Mouse (Mus musculus) large intestine, adult 2 months (tissue): ENCODE data around the gene Ntrk3. TPM values are rescaled to one million over a fixed set of nuclear protein-coding genes. Genes with fewer than 3 reads are reported as not detected.

Source experiments
- DNase-seq: peaks from one replicate; pipeline ENCODE4 v3.0.0-alpha.2; 2012; ENCODE audit warnings: low read depth, low spot score
- WGBS: fragments of 180-500 bp; shearing (Covaris S2); methylation state at CpG from one replicate; pipeline ENCODE4 v1.1.7; 2018; 5-methylcytosine and 5-hydroxymethylcytosine counted together
- polyA plus RNA-seq: library from polyadenylated mRNA; depleted of rRNA; stranded (reverse); fragments of >200 nt; gene quantifications from 2 replicates; pipeline ENCODE4 v1.2.3, GENCODE M21; 2012

The Ntrk3 gene
- polyA plus RNA-seq, 1 experiment = 1.0 TPM

GRCm38 (mm10) chr7:78400219-78400618 is 337.6 kb downstream of the Ntrk3 start:
- WGBS = 78% methylated on average over 4 of the region's 4 CpGs
- DNase-seq = no peak

DNA sequence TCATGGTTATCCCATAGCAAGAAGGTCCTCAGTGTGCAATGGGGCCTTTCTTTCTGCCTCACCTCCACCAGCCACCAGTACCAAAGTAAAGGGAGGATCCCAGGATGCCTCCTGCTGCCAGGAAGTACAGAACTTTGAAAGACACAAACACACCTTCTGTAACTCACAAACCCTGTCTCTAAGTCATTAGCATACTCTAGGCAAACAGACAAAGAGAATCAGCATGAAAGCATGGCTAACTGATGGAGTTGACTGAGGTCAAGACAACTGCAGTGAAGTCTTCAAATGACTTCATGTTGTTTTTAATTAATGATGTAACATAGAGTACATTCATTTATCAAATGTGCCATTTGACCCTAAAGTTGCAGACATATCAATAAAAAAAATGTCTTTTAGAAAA is 339.4 kb downstream of the Ntrk3 start:
- DNase-seq = no peak

DNA sequence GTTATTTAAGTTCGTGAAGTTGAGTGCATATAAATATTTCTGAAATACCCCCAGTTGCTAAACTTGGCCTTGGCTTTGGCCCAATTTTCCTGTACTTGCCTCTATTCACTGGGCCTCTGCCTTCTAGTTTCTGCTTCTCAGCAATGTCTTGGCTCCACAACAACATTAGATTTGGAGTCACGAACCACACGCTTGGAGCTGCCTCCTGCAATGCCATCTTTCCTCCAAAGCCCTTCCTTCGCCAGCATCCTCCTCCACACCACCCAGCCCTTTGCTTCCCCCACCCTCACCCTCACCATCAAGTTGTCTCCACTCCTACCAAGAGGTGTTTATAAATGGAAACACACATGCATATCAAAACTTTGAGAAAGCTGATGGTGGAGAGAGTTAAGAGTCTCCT is 340.6 kb downstream of the Ntrk3 start:
- 66% methylated on average over 4 of the region's 4 CpGs for WGBS
- no peak for DNase-seq

GRCm38 (mm10) chr7:78390019-78390418 is 347.8 kb downstream of the Ntrk3 start:
- WGBS = 80% methylated on average over 3 of the region's 3 CpGs
- no peak for DNase-seq

- DNase-seq = no peak
- 80% methylated on average over 5 of the region's 5 CpGs for WGBS
Observed at GRCm38 (mm10) chr7:78388101-78388500, 349.7 kb downstream of the Ntrk3 start.

GRCm38 (mm10) chr7:78385971-78386370 is 351.8 kb downstream of the Ntrk3 start:
- no peak for DNase-seq
- 57% methylated on average over 1 of the region's 1 CpGs for WGBS

- DNase-seq = no peak
Observed at GRCm38 (mm10) chr7:78384111-78384510, 353.7 kb downstream of the Ntrk3 start.

DNA sequence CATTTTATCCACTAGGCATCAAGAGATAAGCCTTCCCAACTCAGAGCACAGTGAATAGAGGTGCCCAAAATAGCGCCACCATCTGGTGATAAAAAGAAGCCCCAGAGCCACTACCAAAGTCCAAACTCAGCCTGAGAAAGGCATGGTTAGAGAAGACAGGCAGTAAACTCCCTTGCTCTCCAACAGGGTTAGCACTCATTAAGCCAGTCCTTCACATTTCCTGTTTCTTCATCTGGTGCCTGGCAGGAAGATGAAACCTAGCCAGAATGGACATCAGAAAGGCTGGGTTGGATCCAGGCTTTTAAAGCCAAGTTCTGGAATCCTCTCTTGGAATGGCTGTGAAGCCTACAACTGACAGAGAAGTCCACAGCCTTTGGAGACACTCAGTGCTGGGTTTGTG is 355.7 kb downstream of the Ntrk3 start:
- no peak for DNase-seq
- WGBS = 13% methylated on average over 1 of the region's 1 CpGs

- 82% methylated on average over 5 of the region's 5 CpGs for WGBS
Observed at GRCm38 (mm10) chr7:78379784-78380183, 358.0 kb downstream of the Ntrk3 start.

GRCm38 (mm10) chr7:78378306-78378705 is 359.5 kb downstream of the Ntrk3 start:
- no peak for DNase-seq
- 84% methylated on average over 2 of the region's 2 CpGs for WGBS

More at GRCm38 (mm10) chr7:78379784-78380183, 358.0 kb downstream of the Ntrk3 start:
- DNase-seq = no peak

- 65% methylated on average over 4 of the region's 4 CpGs for WGBS
- no peak for DNase-seq
Observed at GRCm38 (mm10) chr7:78376875-78377274, 360.9 kb downstream of the Ntrk3 start.

DNA sequence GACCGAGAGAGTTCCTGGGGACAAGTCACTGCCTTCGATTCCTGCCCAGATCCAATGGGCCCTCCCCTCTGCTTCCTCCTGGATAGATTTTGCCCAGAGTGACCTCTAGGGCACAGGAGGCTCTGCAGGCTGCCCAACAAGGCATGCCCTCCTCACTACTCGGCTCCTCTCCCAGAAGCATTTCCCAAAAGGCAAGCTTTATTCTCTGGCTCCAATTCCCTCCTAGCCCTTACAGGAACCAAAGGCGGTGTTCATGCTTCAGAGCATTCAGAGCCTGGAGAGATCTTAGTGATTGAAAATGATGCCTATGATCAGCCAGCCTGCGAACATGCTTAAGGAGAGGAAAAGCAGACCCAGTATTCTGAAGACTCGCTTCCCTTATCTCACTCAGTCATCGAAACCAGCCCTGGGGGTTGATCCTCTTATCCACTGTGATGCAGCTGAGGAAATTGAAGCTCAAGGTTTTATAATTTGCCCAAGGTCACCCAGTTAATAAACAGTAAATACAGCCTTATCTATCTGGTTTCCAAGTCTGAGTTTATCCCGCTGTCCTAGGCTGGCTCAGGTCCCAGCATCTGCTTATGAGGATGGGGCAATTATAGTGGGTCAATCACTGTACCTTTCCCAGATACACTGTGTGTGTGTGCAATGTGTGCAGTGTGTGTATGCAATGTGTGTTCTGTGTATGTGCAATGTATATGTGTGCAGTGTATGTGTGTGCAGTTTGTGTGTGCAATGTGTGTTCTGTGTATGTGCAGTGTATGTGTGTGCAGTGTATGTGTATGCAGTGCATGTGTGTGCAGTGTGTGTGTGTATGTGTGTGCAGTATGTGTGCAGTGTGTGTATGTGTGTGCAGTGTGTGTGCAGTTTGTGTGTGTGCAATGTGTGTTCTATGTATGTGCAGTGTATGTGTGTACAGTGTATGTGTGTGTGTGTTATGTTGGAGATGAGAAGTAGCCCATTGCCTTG is 376.2 kb downstream of the Ntrk3 start:
- 67% methylated on average over 8 of the region's 8 CpGs for WGBS
- no peak for DNase-seq

GRCm38 (mm10) chr7:78347464-78347863 is 390.3 kb downstream of the Ntrk3 start:
- WGBS = 67% methylated on average over 5 of the region's 5 CpGs
- DNase-seq = no peak

DNA sequence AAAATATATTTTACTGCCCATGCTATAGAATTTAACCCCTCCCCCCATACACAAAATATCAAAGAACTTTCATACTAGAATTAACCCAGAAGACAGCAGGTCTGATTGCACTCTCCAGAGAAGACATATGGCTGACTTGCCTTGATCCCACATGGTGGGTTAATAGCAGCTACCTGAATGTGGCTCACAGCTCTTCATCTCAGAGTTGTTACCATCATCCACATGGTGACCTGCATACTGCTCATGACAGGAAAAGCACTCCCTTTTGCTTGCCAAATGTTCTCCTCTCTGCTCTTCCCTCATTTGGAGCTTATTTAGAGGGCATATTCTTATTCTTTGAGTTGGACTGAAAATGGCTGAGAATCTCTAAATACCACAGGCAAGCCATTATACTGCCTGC is 404.4 kb downstream of the Ntrk3 start:
- no peak for DNase-seq

- DNase-seq = no peak
- WGBS = 77% methylated on average over 2 of the region's 2 CpGs
Observed at GRCm38 (mm10) chr7:78328301-78328700, 409.5 kb downstream of the Ntrk3 start.

DNA sequence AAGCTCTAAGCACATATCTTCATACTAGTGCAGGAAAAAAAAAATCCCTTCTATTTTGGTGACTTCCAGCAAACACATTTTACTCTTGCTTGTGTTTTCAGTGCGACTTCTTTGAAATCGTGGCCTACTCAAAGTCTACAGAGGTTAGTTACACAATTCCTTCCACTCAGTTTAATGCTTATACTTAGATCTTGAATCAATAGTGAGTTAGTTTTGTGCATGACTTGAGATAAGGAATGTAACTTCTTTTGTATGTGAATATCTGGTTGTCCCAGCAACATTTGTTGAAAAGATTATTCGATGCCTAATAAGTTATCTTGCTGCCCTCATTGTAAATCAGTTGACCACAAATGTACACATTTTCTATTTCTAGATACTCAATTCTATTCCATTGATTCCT is 411.6 kb downstream of the Ntrk3 start:
- 84% methylated on average over 3 of the region's 3 CpGs for WGBS

GRCm38 (mm10) chr7:78318640-78319039 is 419.2 kb downstream of the Ntrk3 start:
- no peak for DNase-seq
- WGBS = 76% methylated on average over 4 of the region's 4 CpGs

More for the DNA sequence above, 411.6 kb downstream of the Ntrk3 start:
- DNase-seq = no peak

GRCm38 (mm10) chr7:78305770-78306169 is 432.0 kb downstream of the Ntrk3 start:
- 88% methylated on average over 1 of the region's 1 CpGs for WGBS
- no peak for DNase-seq

DNA sequence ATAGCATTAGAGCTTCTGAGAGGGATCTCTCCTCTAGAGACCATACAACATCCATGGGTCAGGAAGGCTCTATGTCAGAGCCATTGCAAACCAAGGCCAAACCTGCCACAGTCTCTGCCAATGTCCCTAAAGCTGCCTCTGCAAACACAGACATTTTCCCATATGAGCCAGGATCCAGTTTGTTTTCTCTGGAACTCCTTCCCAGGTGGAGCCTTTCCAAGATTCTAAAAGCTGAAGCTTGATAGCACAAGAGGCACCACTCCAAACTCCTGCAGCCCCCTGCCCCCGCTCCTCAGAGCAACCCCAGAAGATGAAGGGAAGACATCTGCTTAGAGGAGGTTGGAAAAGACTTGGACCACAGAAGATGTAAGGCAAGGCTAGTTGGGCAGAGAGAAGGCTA is 432.8 kb downstream of the Ntrk3 start:
- 80% methylated on average over 1 of the region's 1 CpGs for WGBS
- no peak for DNase-seq

DNA sequence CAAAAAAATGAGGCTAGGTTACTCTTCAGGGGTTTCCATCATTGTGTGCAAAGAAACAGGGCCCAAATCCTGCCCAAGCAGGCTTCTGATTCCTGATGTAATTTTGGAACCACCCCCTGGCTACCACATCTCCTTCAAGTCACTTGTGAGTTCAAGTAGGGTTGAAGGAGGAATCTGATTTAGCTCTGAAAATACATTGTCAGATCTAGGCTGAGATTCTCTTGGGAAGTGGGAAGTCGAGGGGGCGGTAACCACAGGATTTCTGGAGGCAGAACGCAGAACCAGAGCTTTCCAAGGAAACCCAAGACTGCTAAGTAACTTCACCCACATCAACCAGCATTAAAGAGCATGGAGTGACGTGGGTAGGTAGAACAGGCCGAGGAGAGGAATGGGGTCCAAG is 440.5 kb downstream of the Ntrk3 start:
- 73% methylated on average over 5 of the region's 5 CpGs for WGBS
- DNase-seq = no peak

GRCm38 (mm10) chr7:78294322-78294721 is 443.5 kb downstream of the Ntrk3 start:
- 78% methylated on average over 3 of the region's 3 CpGs for WGBS

GRCm38 (mm10) chr7:78290186-78290585 is 447.6 kb downstream of the Ntrk3 start:
- 66% methylated on average over 2 of the region's 2 CpGs for WGBS
- DNase-seq = no peak

More at GRCm38 (mm10) chr7:78294322-78294721, 443.5 kb downstream of the Ntrk3 start:
- DNase-seq = no peak
